Mouse (Mus musculus) E14TG2a.4 (cell line): ENCODE measurements around the gene Eaf2.
"Not testable (repeated sequence)": the region's sequence is repeated elsewhere in the genome, so short reads cannot be mapped to it uniquely, and the experiment has no call there.

ENCODE experiments used
- H3K27me3 ChIP-seq: 2 replicates; pipeline ENCODE4 v1.6.1; 2014; ENCODE audit warnings: low read length, control low read depth; ENCODE audit not compliant: insufficient read depth
- H3K36me3 ChIP-seq: 2 replicates; pipeline ENCODE4 v1.6.1; 2014; ENCODE audit warnings: low read length, control low read depth; ENCODE audit not compliant: insufficient read depth
- H3K4me1 ChIP-seq: replicated peaks from 2 replicates; pipeline ENCODE4 v1.6.1; 2014; ENCODE audit warnings: low read depth, low read length, control low read depth
- H3K4me3 ChIP-seq: replicated peaks from 2 replicates; pipeline ENCODE4 v1.5.1; 2014; ENCODE audit warnings: mild to moderate bottlenecking, low read length
- H3K9me3 ChIP-seq: 2 replicates; pipeline ENCODE4 v1.6.1; 2014; ENCODE audit warnings: low read length, control low read depth
- CTCF ChIP-seq: conservative IDR thresholded peaks from 2 replicates; pipeline ENCODE4 v1.5.1; 2014; ENCODE audit warnings: low read length
- NANOG ChIP-seq: IDR thresholded peaks from 2 replicates; pipeline ENCODE4 v1.6.1; 2014; ENCODE audit warnings: borderline replicate concordance, low read length, mixed read lengths
- POU5F1 ChIP-seq: IDR thresholded peaks from 2 replicates; pipeline ENCODE4 v1.6.1; 2014; ENCODE audit warnings: low read length, borderline replicate concordance

The Eaf2 gene

DNA sequence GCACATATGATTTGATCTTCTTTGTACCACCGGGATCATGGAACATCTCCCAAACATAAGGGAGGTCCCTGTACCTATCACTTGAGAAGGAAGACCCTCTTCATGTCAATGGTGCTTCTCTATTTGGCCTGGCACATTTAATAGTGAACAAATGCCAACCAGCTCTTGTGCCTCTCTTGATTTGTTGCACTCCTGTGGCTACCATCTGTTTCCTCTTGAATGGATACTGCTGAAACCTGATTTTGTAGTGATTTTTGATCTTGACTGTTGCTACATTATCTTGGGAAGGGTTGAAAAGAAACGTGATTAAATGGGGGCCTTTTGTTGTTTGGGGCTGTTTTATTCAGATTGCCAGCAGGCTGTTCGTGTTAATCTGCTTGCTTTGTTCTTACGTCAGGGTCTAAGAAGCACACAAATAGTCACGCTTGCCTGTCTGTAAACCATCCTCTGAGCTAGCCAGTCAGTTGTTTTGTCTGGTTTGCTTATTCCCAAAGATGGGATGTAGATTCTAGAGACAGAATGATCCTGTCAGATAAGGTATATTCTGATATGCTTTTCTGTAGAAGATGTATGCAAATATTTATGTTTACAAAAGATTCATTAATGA lies 8.0 kb upstream of the Eaf2 start:
- no peak for TF ChIP-seq NANOG
- TF ChIP-seq CTCF, result no peak
- no peak for TF ChIP-seq POU5F1
- Histone ChIP-seq H3K4me1 (peaks cover 14% of the 10 kb centered on the region), H3K4me3 (no peak overlapping the region), H3K27me3 (no peaks in the 10 kb centered on the region), H3K36me3 (peaks cover 11% of the 10 kb centered on the region), H3K9me3 (no peaks in the 10 kb centered on the region)

DNA sequence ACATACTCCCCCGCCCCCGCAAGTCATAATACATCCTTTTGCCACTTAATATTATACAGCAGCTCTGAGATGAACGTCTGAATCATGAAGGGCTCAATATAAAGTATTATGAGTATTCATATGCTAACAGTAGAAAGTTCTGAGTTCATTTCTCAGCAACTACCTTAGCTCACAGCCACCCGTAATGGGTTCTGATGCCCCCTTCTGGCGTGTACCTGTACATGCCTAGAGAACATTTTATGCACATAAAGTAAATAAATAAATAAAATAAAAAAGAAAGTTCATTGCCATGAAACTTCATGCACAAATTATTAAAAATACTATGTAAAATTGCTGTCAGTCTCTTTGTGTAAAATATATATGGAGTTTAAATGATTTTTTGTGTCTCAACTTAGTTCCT lies 2.5 kb upstream of the Eaf2 start:
- Histone ChIP-seq H3K36me3 (peaks cover 1% of the 10 kb centered on the region), H3K9me3 (no peaks in the 10 kb centered on the region), H3K4me3 (no peak overlapping the region), H3K4me1 (peaks cover 29% of the 10 kb centered on the region), H3K27me3 (no peaks in the 10 kb centered on the region)
- TF ChIP-seq NANOG, result no peak
- no peak for TF ChIP-seq POU5F1
- peak; percentile 40 for TF ChIP-seq CTCF

DNA sequence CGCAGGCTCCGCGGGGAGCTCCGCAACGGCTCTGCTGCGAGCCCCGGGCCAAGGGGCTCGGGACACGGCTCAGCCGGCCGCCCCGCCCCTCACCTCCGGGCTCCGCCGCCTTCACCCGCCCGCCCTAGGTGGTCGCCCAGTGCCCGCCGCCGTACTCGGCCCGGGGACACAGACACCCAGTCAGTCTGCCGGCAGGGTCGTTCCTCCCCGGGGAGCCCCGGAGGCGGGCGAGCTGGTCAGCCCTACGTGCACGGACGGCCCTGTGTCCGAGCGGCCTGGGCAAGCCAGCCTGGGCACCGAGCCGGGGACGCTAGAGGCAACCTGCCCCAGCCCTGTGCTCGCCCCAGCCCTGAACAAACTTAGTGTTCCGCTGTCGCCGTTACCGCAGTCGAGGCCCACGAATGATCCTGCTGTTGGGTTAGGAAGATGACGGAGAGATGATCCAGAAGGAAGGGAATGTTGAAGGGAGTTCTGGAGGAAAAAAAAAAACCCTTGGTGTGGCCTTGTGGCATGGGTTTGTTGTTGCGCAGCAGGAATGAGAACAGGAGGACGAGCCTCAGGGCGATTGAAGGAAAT lies 561 bp upstream of the Eaf2 start:
- TF ChIP-seq NANOG, result no peak
- TF ChIP-seq CTCF, result no peak
- no peak for TF ChIP-seq POU5F1
- peak overlapping the region; percentile 93 for H3K4me3 ChIP-seq
- H3K9me3 ChIP-seq, result no peaks in the 10 kb centered on the region
- H3K36me3 ChIP-seq, result peaks cover 14% of the 10 kb centered on the region
- peaks cover 29% of the 10 kb centered on the region for H3K4me1 ChIP-seq
- no peaks in the 10 kb centered on the region for H3K27me3 ChIP-seq

DNA sequence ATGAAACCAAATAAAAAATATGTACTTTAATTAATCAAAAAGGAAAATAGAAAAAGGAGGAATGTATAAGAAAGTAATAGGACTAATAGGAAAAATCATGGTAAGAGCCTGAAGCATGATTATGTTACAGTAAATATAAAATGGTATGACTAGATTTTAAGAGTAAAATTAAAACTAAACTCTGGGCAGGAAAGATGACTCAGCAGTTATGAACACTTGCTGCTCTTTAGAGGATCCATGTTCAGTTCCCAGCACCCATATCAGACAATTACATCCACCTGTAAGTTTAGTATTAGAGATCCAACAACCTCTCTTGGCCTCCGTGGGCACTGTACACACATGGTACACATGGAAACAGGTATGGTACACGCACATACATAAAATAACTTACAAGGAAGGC lies 5.4 kb downstream of the Eaf2 start:
- H3K4me3 ChIP-seq, result no peak overlapping the region
- no peaks in the 10 kb centered on the region for H3K27me3 ChIP-seq
- H3K9me3 ChIP-seq, result no peaks in the 10 kb centered on the region
- peaks cover 24% of the 10 kb centered on the region for H3K36me3 ChIP-seq
- TF ChIP-seq CTCF (no peak), POU5F1 (no peak), NANOG (no peak)
- H3K4me1 ChIP-seq, result peaks cover 10% of the 10 kb centered on the region

DNA sequence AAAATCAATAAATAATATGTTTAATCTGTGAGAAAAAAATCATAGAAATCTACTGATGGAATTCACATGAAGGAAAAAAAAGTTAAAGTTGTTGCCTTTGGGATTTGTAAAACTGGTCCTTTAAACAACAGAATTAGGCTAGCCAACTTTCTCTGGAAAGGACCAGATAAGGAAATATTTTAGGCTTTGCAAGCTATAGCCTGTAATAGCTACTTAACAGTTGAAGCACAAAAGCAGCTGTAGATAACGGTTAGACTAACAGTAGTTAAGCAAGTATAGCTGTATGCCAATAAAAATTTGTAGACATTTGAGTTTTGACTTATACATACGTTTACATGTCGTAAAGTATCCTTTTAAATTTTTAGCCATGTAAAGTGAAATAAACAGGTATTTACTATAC lies 11.2 kb downstream of the Eaf2 start:
- no peaks in the 10 kb centered on the region for H3K9me3 ChIP-seq
- TF ChIP-seq NANOG (no peak), POU5F1 (no peak), CTCF (no peak)
- H3K4me1 ChIP-seq, result no peaks in the 10 kb centered on the region
- H3K27me3 ChIP-seq, result no peaks in the 10 kb centered on the region
- H3K36me3 ChIP-seq, result peaks cover 19% of the 10 kb centered on the region
- no peak overlapping the region for H3K4me3 ChIP-seq

DNA sequence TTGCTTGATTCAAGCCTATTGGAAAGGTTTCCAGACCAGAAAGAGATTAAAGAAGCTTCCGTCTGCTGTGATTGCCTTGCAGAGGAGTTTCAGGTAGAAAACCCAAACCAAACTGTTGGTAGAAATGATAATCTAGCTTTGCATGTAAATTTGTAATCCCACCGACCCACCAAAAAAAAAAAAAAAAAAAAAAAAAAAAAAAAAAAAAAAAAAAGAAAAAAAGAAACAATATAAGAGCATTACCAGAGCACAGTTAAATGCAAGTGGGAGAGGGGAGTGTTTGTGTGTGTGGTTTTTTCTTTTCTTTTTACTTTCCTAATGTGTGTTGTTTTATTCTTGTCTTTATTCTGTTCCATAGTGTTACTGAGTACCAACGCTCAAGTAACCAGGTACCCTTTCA lies 23.6 kb downstream of the Eaf2 start:
- Histone ChIP-seq H3K4me3 (no peak overlapping the region), H3K36me3 (peaks cover 5% of the 10 kb centered on the region; the same call in 1 of the 2 replicates), H3K9me3 (no peaks in the 10 kb centered on the region), H3K27me3 (no peaks in the 10 kb centered on the region), H3K4me1 (no peaks in the 10 kb centered on the region)
- TF ChIP-seq CTCF, result no peak
- no peak for TF ChIP-seq POU5F1
- no peak for TF ChIP-seq NANOG

DNA sequence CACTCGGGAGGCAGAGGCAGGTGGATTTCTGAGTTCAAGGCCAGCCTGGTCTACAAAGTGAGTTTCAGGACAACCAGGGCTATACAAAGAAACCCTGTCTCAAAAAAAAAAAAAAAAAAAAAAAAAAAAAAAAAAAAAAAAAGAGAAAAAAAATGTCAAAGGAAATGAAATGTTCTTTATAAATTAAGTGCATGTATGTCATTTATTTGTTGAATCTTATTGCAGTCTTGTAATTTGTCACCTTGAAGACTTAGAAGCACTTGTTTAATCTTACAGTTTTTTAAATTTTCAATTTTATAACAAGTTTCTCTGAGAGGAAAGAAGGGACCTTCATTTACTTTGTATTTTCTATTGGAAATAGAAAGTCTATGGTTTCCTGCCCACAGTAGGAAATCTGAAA lies 27.9 kb downstream of the Eaf2 start:
- not testable (repeated sequence) for H3K27me3 ChIP-seq, H3K4me3 ChIP-seq, H3K36me3 ChIP-seq, H3K4me1 ChIP-seq, H3K9me3 ChIP-seq

DNA sequence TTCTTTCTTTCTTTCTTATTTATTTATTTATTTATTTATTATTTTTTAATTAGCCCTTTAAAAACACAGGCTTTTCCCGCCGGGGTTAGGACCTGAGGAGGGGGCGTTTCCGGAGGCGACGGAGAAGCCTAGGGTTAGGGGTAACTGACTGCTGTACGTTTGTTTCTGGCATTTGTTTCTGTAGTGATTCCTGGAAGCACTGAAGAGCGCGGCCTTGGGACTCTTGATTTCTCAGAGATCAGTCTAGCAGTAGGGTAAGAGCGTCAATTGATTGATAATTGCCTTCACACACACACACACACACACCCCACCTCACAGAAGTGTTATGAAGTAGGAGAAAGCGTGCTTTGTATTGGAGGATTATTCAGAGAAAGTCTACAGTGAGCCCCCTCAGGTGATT lies 46.0 kb downstream of the Eaf2 start:
- H3K36me3 ChIP-seq, result no peaks in the 10 kb centered on the region; the same call in 1 of the 2 replicates
- no peak for TF ChIP-seq POU5F1
- TF ChIP-seq CTCF, result no peak
- no peak for TF ChIP-seq NANOG
- peaks cover 10% of the 10 kb centered on the region for H3K27me3 ChIP-seq
- H3K4me1 ChIP-seq, result peaks cover 9% of the 10 kb centered on the region
- no peaks in the 10 kb centered on the region for H3K9me3 ChIP-seq
- H3K4me3 ChIP-seq, result peak overlapping the region; percentile 91

DNA sequence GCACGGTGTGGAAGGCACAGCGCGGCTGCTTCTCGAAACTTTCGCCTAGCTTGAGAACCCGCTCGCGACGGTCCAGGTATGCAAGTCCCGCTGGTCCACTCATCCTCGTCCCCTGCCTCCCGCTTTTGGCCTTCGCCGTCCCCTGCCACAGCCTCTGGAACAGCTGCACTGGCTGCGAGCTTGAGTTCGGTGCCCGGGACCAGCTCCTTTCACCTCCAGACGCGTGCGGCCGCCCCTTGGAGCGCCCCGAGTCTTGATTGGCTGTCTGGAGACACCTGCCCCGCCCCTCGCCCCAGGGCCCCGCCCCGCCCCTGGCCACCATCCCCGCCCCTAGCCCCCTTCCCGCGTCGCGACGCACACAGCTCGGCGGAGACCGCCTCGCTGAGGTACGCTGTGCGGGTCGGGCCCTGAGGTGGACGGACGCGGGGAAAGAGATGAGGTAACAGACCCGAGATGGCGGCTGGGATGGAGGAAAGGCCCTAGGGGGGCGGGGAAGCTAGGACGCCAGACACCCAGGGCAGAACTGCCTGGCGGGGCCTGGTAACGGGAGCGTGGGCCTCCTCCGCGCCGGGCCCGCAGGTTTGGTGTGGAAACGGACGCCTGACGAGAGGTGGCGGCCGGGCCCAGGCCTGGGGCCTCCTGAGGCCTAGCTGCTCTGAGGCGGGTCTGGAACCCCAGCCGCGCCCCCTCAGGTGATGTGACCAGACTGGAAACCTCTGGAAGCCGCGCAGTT lies 46.6 kb downstream of the Eaf2 start, which contains the start of gene Iqcb1:
TSS of gene Iqcb1 (plus strand) at position 332 of the 733 bp plus-strand sequence.
- H3K27me3 ChIP-seq, result peaks cover 10% of the 10 kb centered on the region
- H3K4me3 ChIP-seq, result peak within 1 kb of the TSS; percentile 91
- H3K9me3 ChIP-seq, result no peaks in the 10 kb centered on the region
- H3K36me3 ChIP-seq, result no peaks in the 10 kb centered on the region; the same call in 1 of the 2 replicates
- TF ChIP-seq CTCF (no peak), POU5F1 (no peak), NANOG (no peak)
- peaks cover 9% of the 10 kb centered on the region for H3K4me1 ChIP-seq
